Mouse (Mus musculus): Measurements from ENCODE around the gene Nucks1.

- no peak for TF ChIP-seq CTCF (IDR thresholded peaks at IDR 0.05)
- TF ChIP-seq EP300 (IDR thresholded peaks at IDR 0.05): no peak
Observed at GRCm38 (mm10) chr1:131869561-131869960, 40.8 kb upstream of the Nucks1 start.

Data from lung, postnatal 0 days (tissue).